Mouse (Mus musculus) embryonic stem cell, embryonic (primary cell): ENCODE data around the gene Khdrbs1.

Source experiments
- CTCF ChIA-PET, 4 experiments: fragments of 300-600 bp in 2 of 4; fragments of 350-600 bp in 2 of 4; sonication (Branson Sonifier 250); formaldehyde crosslinking; loops; one replicate each; lab custom pipeline; 2022; ENCODE audit warnings: inconsistent platforms in 2 of 4; lab: Charles Lee
- POLR2A ChIA-PET, 4 experiments: fragments of 300-600 bp in 2 of 4; fragments of 350-600 bp in 2 of 4; sonication (Branson Sonifier 250); formaldehyde crosslinking; loops; one replicate each; lab custom pipeline; 2022; ENCODE audit warnings: antibody characterized with exemption in 4 of 4, inconsistent platforms in 1 of 4; lab: Charles Lee

Khdrbs1 gene

DNA sequence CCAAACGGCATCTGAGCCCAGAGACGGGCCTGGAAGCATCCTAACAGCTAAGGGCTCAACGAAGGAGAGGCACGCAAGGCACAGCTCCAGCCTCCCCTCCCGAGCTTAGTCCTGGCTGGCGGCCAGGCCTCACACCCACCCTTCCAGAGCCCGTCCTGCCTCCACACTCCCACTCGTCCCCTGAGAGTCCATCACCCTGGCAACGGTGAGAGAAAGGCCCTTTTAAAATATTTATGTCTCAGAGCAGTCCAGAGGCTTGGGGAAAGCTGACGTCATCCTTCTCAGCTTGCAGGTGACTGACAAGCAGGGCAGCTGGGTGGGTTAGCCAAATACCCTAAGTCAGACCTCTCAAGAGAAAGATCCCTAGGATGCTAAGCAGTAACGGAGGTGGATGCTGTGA is 39.6 kb downstream of the Khdrbs1 start:
- CTCF ChIA-PET, result interaction anchor here in 2 of 4 experiments (0.6 to 2.7 kb wide), 5 partner anchors 59 to 829 kb away, joined by 3 to 8 read pairs (median 5); no protein-coding TSS in a partner anchor
- POLR2A ChIA-PET, result interaction anchor here in 2 of 4 experiments (0.6 to 1.6 kb wide), 3 partner anchors 74 to 472 kb away, joined by 3 read pairs; partner anchors contain the start of gene Tinagl1 (in 1 of the 2)

DNA sequence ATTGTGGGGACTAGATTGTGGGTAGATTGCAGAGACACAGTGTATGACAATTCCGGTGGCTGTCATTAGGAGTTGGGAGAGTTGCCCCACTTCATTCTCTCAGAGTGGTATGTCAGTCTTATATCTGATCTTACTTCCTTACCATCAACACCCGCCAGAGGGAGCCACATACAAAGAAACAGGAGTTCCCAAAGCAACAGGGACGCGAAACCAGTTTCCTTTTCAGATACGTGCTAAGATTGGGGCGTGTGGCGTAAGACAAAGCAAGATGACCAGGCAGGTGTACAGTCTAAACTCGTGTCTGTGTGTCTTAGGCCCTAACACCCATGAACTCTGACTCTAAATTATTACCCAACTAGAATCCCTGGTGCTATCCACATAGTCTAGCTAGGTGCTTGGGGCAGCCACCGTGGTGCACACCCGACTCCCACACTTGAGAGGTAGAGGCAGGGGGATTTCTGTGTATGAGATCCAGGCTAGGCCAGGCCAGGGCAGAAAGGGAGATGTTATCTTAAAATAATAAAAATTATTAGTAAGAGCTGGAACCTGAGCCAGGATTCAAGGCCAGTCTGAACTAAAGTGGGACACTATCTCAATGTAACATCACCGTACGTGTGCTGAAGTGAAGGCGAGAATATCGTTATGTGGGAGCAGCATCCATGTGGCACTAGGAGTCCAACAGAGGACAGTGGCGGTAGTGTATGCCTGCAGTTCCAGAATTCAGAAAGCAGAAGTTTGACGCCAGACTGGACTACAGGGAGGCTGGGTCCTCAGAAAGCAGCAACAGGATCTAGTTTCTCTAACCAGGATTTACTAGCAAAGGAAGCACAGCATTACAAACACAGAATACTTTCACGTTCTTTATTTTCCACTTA is 40.4 kb downstream of the Khdrbs1 start:
- POLR2A ChIA-PET, result interaction anchor here in 2 of 4 experiments (0.6 to 1.6 kb wide), 6 partner anchors 10 to 473 kb away, joined by 3 to 5 read pairs (median 3); partner anchors contain the start of genes Kpna6 (in 1 of the 2) and Tinagl1 (in 1 of the 2)
- CTCF ChIA-PET, result interaction anchor here in 2 of 4 experiments (0.6 to 2.7 kb wide), 6 partner anchors 60 to 386 kb away, joined by 3 to 8 read pairs (median 4); no protein-coding TSS in a partner anchor

DNA sequence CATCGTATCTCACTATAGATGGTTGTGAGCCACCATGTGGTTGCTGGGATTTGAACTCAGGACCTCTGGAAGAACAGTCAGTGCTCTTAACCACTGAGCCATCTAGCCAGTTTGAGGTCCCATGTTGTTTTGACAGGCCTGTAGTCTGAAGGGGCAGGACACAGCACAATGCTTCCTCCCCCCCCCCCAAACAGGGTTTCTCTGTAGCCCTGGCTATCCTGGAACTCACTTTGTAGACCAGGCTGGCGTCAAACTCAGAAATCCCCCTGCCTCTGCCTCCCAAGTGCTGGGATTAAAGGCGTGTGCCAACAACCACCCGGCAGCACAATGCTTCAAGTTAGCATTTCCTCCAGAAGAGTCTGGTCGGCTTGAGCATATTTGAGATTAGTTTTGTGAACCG is 41.4 kb downstream of the Khdrbs1 start:
- ChIA-PET POLR2A (interaction anchor here in 3 of 4 experiments (0.6 to 1.6 kb wide), 8 partner anchors 8 to 474 kb away, joined by 3 to 5 read pairs (median 3); partner anchors contain the start of genes Kpna6 (in 1 of the 3) and Tinagl1 (in 1 of the 3)), CTCF (interaction anchor here in 2 of 4 experiments (0.6 to 2.7 kb wide), 6 partner anchors 14 to 873 kb away, joined by 3 to 8 read pairs (median 4); partner anchors contain the start of genes Nkain1 (in 1 of the 2) and Spocd1 (in 1 of the 2))

DNA sequence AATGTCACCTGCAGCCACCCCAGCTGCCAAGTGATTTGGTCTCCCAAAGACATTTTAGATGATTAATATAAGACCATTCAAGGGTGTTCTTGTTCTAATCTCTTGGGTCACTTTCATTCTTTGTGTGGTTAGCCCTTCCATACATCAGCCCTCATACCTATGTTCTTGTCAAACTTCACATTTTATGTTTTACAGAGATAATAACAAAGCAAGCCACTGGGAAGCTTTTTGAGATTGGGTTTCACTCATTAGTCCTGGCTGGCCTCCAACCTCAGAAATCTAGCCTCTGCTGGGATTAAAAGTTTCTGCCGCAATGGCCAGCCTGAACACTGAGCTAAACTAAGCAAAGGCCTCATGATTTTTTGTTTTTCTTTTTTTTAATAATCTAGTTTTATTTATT is 41.9 kb downstream of the Khdrbs1 start:
- ChIA-PET CTCF (interaction anchor here in 2 of 4 experiments (0.7 to 2.7 kb wide), 3 partner anchors 14 to 387 kb away, joined by 4 to 8 read pairs (median 5); no protein-coding TSS in a partner anchor), POLR2A (interaction anchor here in 2 of 4 experiments (0.6 to 1.1 kb wide), 4 partner anchors 54 to 450 kb away, joined by 3 to 5 read pairs (median 4); no protein-coding TSS in a partner anchor)

DNA sequence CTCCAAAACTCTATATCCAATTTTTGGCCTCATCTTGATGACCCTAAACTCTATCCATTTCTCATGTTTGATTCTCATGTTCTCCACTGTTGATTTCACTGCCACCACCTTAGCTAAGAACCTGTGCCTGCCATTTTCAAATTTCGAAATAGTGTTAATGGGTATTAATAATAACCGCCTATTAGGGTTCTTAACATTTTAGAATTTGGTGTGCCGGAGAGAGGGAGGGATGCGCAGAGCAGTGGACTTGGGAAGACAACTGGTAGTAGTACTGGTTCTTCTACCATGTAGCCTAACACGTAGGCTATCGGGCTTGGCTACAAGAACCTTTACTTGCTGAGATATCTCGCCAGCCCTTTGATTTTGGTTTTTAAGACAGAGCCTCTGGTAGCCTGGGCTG is 44.9 kb downstream of the Khdrbs1 start:
- POLR2A ChIA-PET, result interaction anchor here (0.5 to 2.7 kb wide), 55 partner anchors 9 to 823 kb away, joined by 3 to 26 read pairs (median 5); partner anchors contain the start of genes Txlna (in 4 of the 4), Khdrbs1 (in 3 of the 4), Marcksl1 (in 3 of the 4) and Bsdc1 (in 1 of the 4)
- CTCF ChIA-PET, result interaction anchor here in 3 of 4 experiments (0.5 to 1.9 kb wide), 9 partner anchors 16 to 834 kb away, joined by 3 to 8 read pairs (median 5); partner anchors contain the start of genes Fam229a (in 1 of the 3), Kpna6 (in 1 of the 3) and Txlna (in 1 of the 3)

DNA sequence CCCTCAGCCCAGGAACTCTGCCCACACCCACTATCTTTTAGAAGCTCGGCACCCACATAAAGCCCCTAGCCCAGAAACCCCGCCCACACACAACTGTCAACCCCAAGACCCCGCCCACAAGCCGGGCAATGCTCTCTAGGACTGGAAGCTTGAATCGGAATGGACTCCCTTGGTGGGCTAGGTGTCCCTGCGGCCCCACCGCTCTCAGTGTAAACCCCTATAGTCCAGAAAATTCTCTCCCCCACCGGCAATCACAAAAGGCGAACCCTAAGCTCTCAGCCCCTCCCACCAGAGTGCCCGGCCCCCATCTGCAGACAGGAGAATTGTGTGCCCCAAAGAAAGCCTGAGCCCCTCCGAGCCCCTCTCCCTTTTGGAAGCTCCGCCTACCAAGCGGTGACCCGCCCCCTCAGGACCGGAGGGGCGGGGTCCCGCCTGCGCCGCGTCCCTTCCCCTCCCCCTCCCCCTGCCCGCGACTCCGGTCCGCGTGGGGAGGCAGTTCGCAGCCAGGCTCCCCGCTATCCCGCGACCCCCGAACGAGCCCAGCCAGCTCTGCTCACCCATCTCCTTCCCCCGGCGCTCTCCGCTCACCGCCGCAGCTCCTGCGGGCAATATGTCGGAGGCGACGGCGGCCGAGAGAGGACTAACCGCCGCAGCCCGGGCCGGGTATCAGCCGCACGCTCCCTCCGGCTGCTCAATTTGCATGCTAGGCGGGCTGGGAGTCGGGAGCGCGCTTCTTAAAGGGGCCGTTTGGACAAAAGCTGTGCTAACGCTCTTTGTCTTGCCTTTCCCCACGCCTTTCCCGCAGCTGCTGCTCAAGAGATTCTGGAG is 45.7 kb downstream of the Khdrbs1 start, which contains the start of gene Tmem39b:
Tmem39b (minus strand) TSS at position 681 of the 828 bp plus-strand sequence.
- ChIA-PET CTCF (interaction anchor here (0.5 to 1.9 kb wide), 27 partner anchors 9 to 963 kb away, joined by 3 to 8 read pairs (median 4); partner anchors contain the start of genes Fam229a (in 1 of the 4), Kpna6 (in 1 of the 4), Pef1 (in 1 of the 4) and Txlna (in 1 of the 4)), POLR2A (interaction anchor here (0.5 to 2.7 kb wide), 110 partner anchors 8 to 1376 kb away, joined by 3 to 26 read pairs (median 4); partner anchors contain the start of genes Txlna (in 4 of the 4), Khdrbs1 (in 3 of the 4), Kpna6 (in 3 of the 4) and Marcksl1 (in 3 of the 4))

DNA sequence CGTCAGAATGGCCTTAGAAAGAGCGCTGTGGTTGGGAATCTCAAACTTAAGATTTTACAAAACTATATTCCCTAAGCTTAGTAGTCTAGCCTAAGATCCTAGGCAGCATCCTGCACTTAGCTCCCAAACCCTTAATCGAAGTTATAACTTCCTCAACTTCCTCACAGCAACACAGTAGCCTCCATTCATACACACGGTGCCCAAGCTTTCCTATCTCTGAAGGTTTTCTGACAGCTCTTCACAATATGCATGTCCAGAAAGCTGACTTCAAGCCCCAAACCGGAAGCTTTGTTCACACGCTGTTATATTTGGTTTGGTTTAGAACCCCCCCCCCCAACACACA is 46.3 kb downstream of the Khdrbs1 start:
- ChIA-PET CTCF (interaction anchor here (0.5 to 1.9 kb wide), 18 partner anchors 9 to 964 kb away, joined by 3 to 8 read pairs (median 4); partner anchors contain the start of genes Kpna6 (in 1 of the 4) and Txlna (in 1 of the 4)), POLR2A (interaction anchor here (0.5 to 2.7 kb wide), 87 partner anchors 8 to 1376 kb away, joined by 3 to 26 read pairs (median 4); partner anchors contain the start of genes Khdrbs1 (in 3 of the 4), Kpna6 (in 3 of the 4), Txlna (in 3 of the 4) and Marcksl1 (in 2 of the 4))

DNA sequence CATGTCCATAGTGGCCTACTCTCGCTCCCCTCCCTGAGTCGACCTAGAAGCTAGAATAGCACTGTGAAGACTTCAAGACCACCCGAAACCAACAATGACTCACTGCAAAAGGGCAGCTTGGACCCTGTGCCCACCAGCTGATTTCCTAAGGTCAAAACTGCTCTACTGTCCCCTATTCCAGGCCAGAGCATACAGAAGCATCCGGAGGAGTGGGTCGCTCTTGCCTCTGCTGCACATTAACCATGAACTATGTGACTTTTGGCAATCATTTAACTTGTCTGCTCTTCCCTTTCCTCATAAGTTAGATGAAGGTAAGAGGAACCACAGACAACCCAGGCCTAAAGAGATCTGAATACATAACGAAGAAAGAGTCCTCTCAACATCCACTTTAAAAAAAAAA is 57.6 kb downstream of the Khdrbs1 start:
- ChIA-PET CTCF (interaction anchor here in 3 of 4 experiments (0.6 to 1.1 kb wide), 3 partner anchors 14 to 1218 kb away, joined by 3 to 5 read pairs (median 4); no protein-coding TSS in a partner anchor), POLR2A (interaction anchor here in 3 of 4 experiments (0.6 to 1.5 kb wide), 7 partner anchors 11 to 134 kb away, joined by 3 to 6 read pairs (median 3); partner anchors contain the start of genes Tmem39b (in 3 of the 3) and Kpna6 (in 1 of the 3))

DNA sequence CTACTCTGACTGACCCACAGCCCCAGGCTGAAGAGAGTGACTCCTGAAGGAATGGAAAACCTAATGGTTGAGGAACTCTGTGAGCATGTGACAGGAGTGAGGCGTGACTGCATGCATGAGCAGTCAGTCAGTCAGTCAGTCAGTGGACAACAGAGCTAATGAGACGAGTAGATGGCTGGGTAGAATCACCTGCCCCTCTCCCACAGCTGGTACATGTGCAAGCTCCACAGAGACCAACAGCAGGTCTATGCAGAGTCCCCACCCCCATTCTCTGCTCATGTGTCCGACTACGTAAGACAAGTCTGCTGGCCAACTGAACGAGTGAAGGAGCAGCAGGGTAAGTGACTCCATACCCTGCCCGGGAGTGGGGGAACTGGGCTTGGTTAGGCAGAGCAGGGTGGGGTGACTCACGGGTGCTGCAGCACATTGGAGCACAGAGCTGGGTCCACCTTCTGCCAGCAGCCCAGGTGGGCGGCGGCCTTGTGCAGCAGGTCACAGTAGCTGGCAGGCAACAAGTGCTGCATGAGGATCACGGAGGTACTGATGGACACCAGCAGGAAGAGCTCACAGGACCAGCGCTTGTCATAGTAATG is 58.1 kb downstream of the Khdrbs1 start:
- ChIA-PET POLR2A (interaction anchor here in 3 of 4 experiments (0.7 to 1.6 kb wide), 7 partner anchors 11 to 144 kb away, joined by 3 to 6 read pairs (median 3); partner anchors contain the start of genes Tmem39b (in 3 of the 3) and Kpna6 (in 1 of the 3)), CTCF (interaction anchor here in 2 of 4 experiments (0.7 to 0.9 kb wide), 2 partner anchors 30 to 144 kb away, joined by 3 read pairs; no protein-coding TSS in a partner anchor)

DNA sequence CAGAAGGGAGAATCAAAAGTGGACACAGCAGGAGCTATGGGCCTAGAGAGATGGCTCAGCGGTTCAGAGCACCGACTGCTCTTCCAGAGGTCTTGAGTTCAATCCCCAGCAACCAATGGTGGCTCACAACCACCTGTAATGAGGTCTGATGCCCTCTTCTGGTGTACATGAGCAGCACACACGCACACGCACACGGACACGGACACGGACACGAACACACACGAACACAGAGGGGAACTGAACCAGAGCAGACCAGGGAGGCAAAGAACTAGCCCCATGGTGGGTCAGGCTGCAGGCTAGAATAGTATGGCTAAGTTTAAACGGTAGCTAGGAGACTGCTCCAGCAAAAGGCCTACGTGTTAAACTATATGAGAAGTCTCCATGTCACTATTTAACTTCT is 60.3 kb downstream of the Khdrbs1 start:
- ChIA-PET POLR2A (interaction anchor here (0.6 to 2.0 kb wide), 10 partner anchors 9 to 385 kb away, joined by 3 to 8 read pairs (median 4); partner anchors contain the start of genes Tmem39b (in 3 of the 4) and Kpna6 (in 1 of the 4)), CTCF (interaction anchor here in 2 of 4 experiments (0.7 to 2.4 kb wide), 5 partner anchors 9 to 1532 kb away, joined by 3 to 5 read pairs (median 5); partner anchors contain the start of genes Kpna6 (in 2 of the 2) and Tmem39b (in 1 of the 2))

DNA sequence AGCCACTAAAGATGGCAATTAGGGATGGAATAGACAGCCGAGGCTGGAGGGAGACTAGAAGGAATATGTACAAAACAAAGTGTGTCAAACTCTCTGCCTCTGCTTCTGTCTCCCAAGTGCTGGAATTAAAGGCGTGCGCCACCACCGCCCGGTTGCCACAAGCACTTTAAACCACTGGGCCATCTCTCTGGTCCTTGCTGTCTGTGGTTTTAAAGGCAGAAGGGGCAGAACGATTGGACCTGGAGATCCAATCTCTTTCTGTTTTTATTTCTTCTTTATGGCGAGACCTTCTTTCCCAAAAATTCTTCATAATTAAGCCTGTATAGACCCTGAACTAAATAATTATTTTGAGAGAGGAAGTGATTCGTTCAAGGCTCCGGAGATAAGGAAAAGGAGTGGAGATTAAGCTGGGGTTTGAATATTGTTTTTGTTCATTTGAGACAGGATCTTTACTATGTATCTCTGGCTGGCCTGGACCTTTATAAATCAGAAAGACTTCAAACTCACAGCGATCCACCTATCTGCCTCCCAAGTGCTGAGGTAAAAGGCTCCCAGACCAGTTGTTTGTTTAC is 69.1 kb downstream of the Khdrbs1 start:
- ChIA-PET CTCF (interaction anchor here in 3 of 4 experiments (0.5 to 2.2 kb wide), 10 partner anchors 8 to 567 kb away, joined by 3 to 8 read pairs (median 3); partner anchors contain the start of genes Dcdc2b (in 1 of the 3), Tmem39b (in 1 of the 3) and Txlna (in 1 of the 3)), POLR2A (interaction anchor here in 3 of 4 experiments (0.6 to 2.3 kb wide), 25 partner anchors 8 to 635 kb away, joined by 3 to 14 read pairs (median 3); partner anchors contain the start of genes Tmem39b (in 2 of the 3), Txlna (in 2 of the 3), Bsdc1 (in 1 of the 3) and Hdac1 (in 1 of the 3))

DNA sequence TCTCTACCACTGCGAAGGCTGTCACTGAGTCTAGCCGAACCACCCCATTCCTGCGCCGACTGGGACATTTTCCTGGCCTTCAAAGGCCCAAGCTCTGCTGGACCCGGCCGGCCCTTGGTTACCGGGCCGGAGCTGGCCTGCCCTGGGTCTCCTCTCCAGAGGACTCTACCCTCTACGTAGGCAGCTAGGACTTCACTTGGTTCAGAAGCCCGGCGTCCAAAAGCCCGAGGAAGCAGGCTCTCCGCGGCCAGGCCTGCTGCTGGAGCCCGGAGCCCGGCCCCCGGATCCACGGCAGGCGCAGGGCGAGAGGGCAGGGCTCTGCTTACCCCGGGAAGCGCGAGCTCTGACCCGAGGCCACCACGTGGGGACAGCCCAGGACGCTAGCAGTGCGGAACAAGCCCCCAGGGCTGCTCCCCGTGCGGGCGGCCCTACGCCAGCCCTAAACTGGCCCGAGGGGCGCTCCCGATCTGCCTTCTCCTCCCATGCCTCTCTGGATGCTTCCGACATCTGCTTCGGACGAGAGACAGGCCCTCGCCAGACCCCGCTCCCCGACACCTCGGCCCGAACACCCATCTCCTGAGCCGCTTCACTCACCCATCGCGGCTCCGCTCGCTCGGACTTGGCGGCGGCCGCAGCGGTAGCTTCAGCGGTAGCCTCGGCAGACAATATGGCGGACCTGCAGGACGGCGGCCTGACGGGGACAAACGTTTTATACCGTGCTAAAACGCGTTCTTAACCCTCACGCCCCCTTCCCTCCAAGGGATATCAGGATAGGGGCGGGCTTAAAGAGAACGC is 69.8 kb downstream of the Khdrbs1 start, which contains the start of gene Kpna6:
Kpna6 (minus strand) TSS at position 685 of the 795 bp plus-strand sequence.
- ChIA-PET CTCF (interaction anchor here in 3 of 4 experiments (0.5 to 2.2 kb wide), 11 partner anchors 9 to 568 kb away, joined by 3 to 8 read pairs (median 3); partner anchors contain the start of genes Txlna (in 2 of the 3), Dcdc2b (in 1 of the 3) and Tmem39b (in 1 of the 3)), POLR2A (interaction anchor here in 3 of 4 experiments (0.6 to 2.3 kb wide), 26 partner anchors 9 to 635 kb away, joined by 3 to 14 read pairs (median 3); partner anchors contain the start of genes Txlna (in 3 of the 3), Tmem39b (in 2 of the 3), Bsdc1 (in 1 of the 3) and Hdac1 (in 1 of the 3))

DNA sequence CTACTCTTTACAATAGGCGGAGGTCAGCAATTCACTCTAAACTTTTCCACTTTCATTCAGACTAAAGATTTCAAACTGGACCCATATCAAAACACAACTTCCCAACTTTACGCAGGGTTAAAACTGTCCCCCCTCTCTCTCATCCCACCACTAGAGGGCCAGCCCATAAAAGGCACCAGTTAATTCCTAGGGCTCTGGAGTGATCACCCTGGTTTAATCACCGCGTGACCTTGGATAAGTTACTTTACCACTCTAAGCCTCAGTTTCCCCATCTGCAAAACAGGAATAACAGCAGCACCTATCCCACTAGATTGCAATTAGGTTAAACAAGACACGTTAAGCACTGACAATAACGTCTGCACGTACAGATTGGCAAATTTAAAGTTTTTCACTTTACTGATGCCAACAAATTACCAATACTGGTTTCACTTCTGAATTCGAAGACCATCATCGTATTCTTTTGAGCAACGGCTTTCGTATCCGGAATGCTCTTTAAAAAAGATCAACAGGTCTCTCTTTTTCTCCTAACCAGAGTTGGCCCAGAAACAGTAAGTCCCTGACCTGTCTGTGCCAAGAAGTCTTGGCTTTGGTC is 70.5 kb downstream of the Khdrbs1 start:
- CTCF ChIA-PET, result interaction anchor here in 2 of 4 experiments (1.3 to 2.2 kb wide), 3 partner anchors 10 to 57 kb away, joined by 3 to 8 read pairs (median 5); partner anchors contain the start of genes Dcdc2b (in 1 of the 2) and Tmem39b (in 1 of the 2)
- POLR2A ChIA-PET, result interaction anchor here in 3 of 4 experiments (0.7 to 2.3 kb wide), 12 partner anchors 10 to 171 kb away, joined by 3 to 14 read pairs (median 4); partner anchors contain the start of genes Tmem39b (in 2 of the 3) and Txlna (in 2 of the 3)
